Mouse (Mus musculus): ENCODE measurements around the gene Vmn2r-ps159. TPM values are rescaled to one million over a fixed set of nuclear protein-coding genes. Genes with fewer than 3 reads are reported as not detected.
"Not testable (repeated sequence)": the region's sequence is repeated elsewhere in the genome, so short reads cannot be mapped to it uniquely, and the experiment has no call there.

Vmn2r-ps159 gene
- not detected in 2 replicates for polyA plus RNA-seq (2015; fragmentation: Nextera tagmentation; extraction: Ambion mirVana)

DNA sequence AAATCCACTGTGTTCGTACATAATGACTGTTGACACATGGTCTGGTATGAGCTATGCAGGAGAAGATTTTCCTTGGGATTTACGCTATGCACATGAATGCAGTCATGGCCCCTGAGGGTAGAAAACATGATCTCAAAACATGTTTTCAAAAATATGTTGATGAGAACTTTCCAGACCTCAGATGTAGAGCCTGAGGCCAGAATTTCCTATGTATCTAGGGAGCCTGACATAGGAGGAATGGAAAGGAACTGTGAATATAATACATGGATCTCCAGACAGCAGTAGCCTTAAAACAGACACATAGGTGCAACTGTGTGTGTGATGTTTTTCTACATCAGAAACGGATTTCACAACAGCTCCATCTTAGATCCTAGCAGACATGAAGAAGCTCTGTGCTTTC is at the start of gene Vmn2r-ps159:
Vmn2r-ps159 (plus strand) TSS at position 301 of the 400 bp plus-strand sequence.
- not testable (repeated sequence) for H3K27ac ChIP-seq; ATAC-seq (ENCODE audit: insufficient read depth, low FRiP score, low read depth); H3K9ac ChIP-seq; H3K4me3 ChIP-seq (replicated peaks); H3K4me2 ChIP-seq; H3K4me1 ChIP-seq; H3K27me3 ChIP-seq (replicated peaks); H3K9me3 ChIP-seq; H3K36me3 ChIP-seq
- WGBS, result 78% methylated on average over 3 of the region's 3 CpGs

DNA sequence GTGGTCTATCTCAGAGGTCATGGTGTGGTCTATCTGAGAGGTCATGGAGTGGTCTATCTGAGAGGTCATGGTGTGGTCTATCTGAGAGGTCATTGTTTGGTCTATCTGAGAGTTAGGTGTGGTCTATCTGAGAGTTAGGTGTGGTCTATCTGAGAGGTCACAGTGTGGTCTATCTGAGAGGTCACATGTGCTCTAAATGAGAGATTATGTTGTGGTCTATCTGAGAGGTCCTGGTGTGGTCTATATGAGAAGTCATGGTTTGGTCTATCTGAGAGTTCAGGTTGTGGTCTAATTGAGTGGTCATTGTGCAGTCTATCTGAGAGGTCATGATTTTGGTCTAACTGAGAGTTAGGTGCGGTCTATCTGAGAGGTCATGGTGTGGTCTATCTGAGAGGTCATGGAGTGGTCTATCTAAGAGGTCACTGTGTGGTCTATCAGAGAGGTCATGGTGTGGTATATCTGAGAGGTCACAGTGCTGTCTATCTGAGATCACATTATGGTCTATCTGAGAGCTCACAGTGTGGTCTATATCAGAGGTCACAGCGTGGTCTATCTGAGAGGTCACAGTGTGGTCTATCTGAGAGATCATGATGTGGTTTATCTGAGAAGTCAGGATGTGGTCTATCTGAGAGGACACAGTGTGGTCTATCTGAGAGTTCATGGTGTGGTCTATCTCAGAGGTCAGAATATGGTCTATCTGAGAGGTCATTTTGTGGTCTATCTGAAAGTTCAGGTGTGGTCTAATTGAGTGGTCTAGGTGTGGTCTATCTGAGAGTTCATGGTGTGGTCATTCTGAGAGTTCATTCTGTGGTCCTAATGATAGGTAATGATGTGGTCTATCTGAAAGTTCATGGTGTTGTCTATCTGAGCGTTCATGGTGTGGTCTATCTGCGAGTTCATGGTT is 10.9 kb downstream of the Vmn2r-ps159 start:
- H3K4me2 ChIP-seq; H3K4me3 ChIP-seq (replicated peaks); H3K9ac ChIP-seq; H3K4me1 ChIP-seq; H3K36me3 ChIP-seq; H3K9me3 ChIP-seq; H3K27me3 ChIP-seq (replicated peaks); H3K27ac ChIP-seq: not testable (repeated sequence)
- peak; percentile 52 for ATAC-seq (ENCODE audit: insufficient read depth, low FRiP score, low read depth)
- 74% methylated on average over 4 of the region's 4 CpGs for WGBS

DNA sequence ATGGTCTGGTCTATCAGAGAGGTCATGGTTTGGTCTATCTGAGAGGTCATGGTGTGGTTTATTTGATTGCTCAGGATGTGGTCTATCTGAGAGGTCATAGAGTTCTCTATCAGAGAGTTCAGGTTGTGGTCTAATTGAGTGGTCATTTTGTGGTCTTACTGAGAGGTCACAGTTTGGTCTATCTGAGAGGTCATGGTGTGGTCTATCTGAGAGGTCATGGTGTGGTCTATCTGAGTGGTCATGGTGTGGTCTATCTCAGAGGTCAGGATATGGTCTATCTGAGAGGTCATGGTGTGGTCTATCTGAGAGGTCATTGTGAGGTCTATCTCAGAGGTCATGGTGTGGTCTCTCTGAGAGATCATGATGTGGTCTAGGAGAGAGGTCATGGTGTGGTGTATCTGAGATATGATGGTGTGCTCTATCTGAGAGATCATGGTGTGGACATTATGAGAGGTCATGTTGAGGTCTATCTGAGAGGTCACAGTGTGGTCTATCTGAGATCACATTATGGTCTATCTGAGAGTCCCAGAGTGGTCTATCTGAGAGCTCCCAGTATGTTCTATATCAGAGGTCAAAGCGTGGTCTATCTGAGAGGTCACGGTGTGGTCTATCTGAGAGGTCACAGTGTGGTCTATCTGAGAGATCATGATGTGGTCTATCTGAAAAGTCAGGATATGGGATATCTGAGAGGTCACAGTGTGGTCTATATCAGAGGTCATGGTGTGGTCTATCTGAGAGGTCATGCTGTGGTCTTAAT is 11.8 kb downstream of the Vmn2r-ps159 start:
- Histone ChIP-seq H3K4me3 (replicated peaks) (no peak overlapping the region), H3K27ac (no peak overlapping the region), H3K9me3 (no peaks in the 10 kb centered on the region), H3K4me2 (no peak overlapping the region), H3K27me3 (replicated peaks) (no peaks in the 10 kb centered on the region), H3K36me3 (no peaks in the 10 kb centered on the region), H3K9ac (no peak overlapping the region), H3K4me1 (no peaks in the 10 kb centered on the region)
- peak; percentile 74 for ATAC-seq (ENCODE audit: insufficient read depth, low FRiP score, low read depth)
- WGBS, result 78% methylated on average over 2 of the region's 2 CpGs

DNA sequence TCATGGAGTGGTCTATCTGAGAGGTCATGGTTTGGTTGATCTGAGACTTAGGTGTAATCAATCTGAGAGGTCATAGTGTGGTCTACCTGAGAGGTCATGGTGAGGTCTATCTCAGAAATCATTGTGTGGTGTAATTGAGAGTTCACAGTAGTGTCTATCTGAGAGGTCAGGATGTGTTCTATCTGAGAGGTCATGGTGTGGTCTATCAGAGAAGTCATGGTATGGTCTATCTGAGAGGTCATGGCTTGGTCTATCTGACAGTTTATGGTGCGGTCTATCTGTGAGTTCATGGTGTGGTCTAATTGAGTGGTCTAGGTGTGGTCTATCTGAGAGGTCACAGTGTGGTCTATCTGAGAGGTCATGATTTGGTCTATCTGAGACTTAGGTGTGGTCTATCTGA is 12.4 kb downstream of the Vmn2r-ps159 start:
- Histone ChIP-seq H3K4me3 (replicated peaks) (no peak overlapping the region), H3K27me3 (replicated peaks) (no peaks in the 10 kb centered on the region), H3K9ac (no peak overlapping the region), H3K36me3 (no peaks in the 10 kb centered on the region), H3K4me1 (no peaks in the 10 kb centered on the region), H3K4me2 (no peak overlapping the region), H3K9me3 (no peaks in the 10 kb centered on the region), H3K27ac (no peak overlapping the region)
- 79% methylated on average over 1 of the region's 1 CpGs for WGBS
- peak; percentile 48; the same call in 1 of the 2 replicates for ATAC-seq (ENCODE audit: insufficient read depth, low FRiP score, low read depth)

DNA sequence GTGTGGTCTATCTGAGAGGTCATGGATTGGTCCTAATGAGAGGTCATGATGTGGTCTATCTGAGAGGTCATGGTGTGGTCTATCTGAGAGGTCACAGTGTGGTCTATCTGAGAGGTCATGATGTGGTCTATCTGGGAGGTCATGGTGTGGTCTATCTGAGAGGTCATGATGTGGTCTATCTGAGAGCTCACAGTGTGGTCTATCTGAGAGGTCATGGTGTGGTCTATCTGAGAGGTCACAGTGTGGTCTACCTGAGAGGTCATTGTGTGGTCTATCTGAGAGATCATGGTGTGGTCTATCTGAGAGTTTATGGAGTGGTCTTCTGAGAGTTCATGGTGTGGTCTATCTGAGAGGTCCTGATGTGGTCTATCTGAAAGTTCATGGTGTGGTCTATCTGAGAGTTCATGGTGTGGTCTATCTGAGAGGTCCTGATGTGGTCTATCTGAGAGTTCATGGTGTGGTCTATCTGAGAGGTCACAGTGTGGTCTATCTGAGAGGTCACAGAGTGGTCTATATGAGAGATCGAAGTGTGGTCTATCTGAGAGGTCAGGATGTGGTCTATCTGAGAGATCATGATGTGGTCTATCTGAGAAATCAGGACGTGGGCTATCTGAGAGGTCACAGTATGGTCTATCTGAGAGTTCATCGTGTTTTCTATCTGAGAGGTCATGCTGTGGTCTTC is 26.0 kb downstream of the Vmn2r-ps159 start:
- H3K36me3 ChIP-seq; H3K27ac ChIP-seq; H3K9ac ChIP-seq; H3K27me3 ChIP-seq (replicated peaks); H3K4me1 ChIP-seq; H3K4me2 ChIP-seq; H3K9me3 ChIP-seq; H3K4me3 ChIP-seq (replicated peaks): not testable (repeated sequence)
- WGBS, result 62% methylated on average over 3 of the region's 3 CpGs
- peak; percentile 75 for ATAC-seq (ENCODE audit: insufficient read depth, low FRiP score, low read depth)

Other genes with a start within 250 kb of the Vmn2r-ps159 start
- gene 9430015G10Rik, start 221.1 kb upstream of the Vmn2r-ps159 start, polyA plus RNA-seq (2015; fragmentation: Nextera tagmentation; extraction: Ambion mirVana), result 27.3 and 29.9 TPM in 2 replicates
- 0.39 and 0.44 TPM in 2 replicates for gene Rnf223, start 200.6 kb upstream of the Vmn2r-ps159 start, polyA plus RNA-seq (2015; fragmentation: Nextera tagmentation; extraction: Ambion mirVana)
- 61.7 and 67.8 TPM in 2 replicates for gene Agrn, start 133.6 kb upstream of the Vmn2r-ps159 start, polyA plus RNA-seq (2015; fragmentation: Nextera tagmentation; extraction: Ambion mirVana)
- gene Isg15, start 130.3 kb upstream of the Vmn2r-ps159 start, polyA plus RNA-seq (2015; fragmentation: Nextera tagmentation; extraction: Ambion mirVana), result 3.2 and 4.8 TPM in 2 replicates
- 3.0 TPM in 2 replicates for gene AW011738, start 127.8 kb upstream of the Vmn2r-ps159 start, polyA plus RNA-seq (2015; fragmentation: Nextera tagmentation; extraction: Ambion mirVana)
- gene Perm1, start 115.2 kb upstream of the Vmn2r-ps159 start, polyA plus RNA-seq (2015; fragmentation: Nextera tagmentation; extraction: Ambion mirVana), result 0.61 and 0.99 TPM in 2 replicates
- 20.0 and 22.1 TPM in 2 replicates for gene Plekhn1, start 96.2 kb upstream of the Vmn2r-ps159 start, polyA plus RNA-seq (2015; fragmentation: Nextera tagmentation; extraction: Ambion mirVana)
- 72.0 and 75.3 TPM in 2 replicates for gene Noc2l, start 95.1 kb upstream of the Vmn2r-ps159 start, polyA plus RNA-seq (2015; fragmentation: Nextera tagmentation; extraction: Ambion mirVana)
- 1.2 and 3.1 TPM in 2 replicates for gene Samd11, start 75.4 kb upstream of the Vmn2r-ps159 start, polyA plus RNA-seq (2015; fragmentation: Nextera tagmentation; extraction: Ambion mirVana)

All from stomach, embryonic 15.5 days (tissue).